Mouse (Mus musculus): ENCODE measurements around the gene Ikzf3. TPM values are rescaled to one million over a fixed set of nuclear protein-coding genes. Genes with fewer than 3 reads are reported as not detected.

Gene Ikzf3
- total RNA-seq, 2 experiments from 2014 or later, result 0.52 TPM; not detected in 1

- no peak for DNase-seq (ENCODE audit: extremely low spot score in 1 of 2, low spot score in 1 of 2)
These were observed 90.3 kb downstream of the Ikzf3 start for GRCm38 (mm10) chr11:98455484-98455883.

DNA sequence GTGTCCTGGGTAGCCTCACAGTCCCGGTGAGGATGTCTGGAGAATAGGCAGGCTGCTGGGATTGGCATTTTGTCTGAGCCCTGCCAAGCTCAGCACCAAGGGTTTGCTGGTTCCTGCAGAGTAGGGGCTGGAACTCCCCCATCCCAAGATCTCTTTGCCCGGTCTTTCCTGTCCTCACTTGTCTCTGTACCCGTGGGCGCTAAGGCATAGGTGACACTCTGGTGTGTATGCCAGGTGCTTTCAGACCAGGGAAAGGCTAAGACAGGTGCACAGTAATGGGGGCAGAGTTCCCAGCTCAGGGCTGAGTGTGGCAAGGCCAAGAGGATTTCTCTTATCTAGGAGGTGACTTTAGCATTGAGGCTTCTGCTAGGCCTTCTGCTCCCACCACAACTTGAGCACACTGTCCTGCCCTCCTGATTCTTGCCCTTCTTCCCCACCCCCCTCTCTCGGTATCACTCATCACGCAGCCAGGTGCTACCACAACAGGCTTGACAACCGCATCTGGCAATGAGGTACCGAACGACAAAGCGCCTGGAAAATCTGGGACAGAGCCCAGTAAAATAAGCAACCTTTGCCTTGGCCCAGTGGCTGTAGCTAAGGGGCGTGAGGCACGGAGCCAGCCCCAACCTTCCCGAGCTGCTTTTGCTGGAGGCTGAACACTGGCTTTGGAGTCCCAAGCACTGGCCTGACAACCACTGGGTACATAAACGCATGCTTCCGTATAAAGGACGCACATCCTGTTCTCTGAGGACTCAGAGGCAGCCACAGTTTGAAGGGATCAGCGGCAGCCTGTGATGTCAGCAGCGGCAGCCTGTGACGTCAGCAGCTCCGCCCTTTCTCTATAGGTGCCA is 95.7 kb downstream of the Ikzf3 start:
- DNase-seq (ENCODE audit: extremely low spot score in 1 of 2, low spot score in 1 of 2), result no peak

- no peak for DNase-seq (ENCODE audit: extremely low spot score in 1 of 2, low spot score in 1 of 2)
These were observed 96.4 kb downstream of the Ikzf3 start for GRCm38 (mm10) chr11:98449419-98449818.

DNA sequence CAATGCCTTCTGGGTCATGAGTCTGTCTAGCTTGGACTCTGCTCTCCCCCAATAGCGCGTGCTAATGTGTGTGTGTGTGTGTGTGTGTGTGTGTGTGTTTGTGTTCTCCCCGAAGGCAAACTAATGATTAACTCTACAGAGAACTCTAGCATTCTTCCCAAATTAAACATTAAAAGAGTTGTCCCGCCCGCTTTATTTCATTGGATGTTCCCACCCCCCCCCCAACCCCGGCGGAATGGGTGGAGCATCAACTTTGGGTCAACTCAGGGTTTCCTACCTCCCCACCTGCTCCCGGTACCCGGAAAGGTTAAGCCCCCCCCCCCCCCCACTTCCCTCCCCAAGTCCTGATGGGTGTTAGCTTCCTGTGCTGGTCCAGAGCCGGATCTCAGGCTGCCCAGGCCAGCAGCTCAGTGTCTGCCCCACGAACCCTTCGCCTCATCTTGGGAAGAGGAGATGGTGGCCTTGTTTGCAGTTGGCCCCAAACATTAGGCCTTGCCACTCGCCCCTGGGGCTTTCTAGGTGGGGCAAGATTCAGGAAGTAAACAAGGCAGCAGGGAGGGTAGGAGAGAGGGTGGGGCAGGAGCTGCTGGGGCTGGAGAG is 97.5 kb downstream of the Ikzf3 start:
- DNase-seq (ENCODE audit: extremely low spot score in 1 of 2, low spot score in 1 of 2), result no peak

DNA sequence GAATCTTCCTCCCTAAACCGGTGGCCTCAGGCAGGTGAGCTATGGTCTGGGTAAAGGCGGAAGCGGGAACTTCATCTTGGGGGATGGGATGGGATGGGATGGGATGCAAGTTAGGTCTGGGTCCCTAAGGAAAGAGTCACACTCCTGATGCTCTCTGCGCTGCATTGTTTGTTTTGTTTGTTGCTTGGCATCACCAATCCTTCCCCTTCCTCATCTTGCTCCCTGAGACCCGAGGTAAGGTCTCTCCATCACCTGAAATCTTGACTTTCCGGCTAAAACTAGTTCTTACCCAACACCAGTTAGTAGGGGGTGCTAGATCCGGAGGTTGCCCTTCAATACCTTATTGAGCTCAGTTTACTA is 98.4 kb downstream of the Ikzf3 start:
- no peak for DNase-seq (ENCODE audit: extremely low spot score in 1 of 2, low spot score in 1 of 2)

- DNase-seq (ENCODE audit: extremely low spot score in 1 of 2, low spot score in 1 of 2), result no peak
These were observed 99.0 kb downstream of the Ikzf3 start for GRCm38 (mm10) chr11:98446562-98447474.

GRCm38 (mm10) chr11:98446213-98446561 is 99.6 kb downstream of the Ikzf3 start, which contains the start of gene Grb7:
Gene Grb7 (plus strand): TSS chr11:98446394.
- DNase-seq (ENCODE audit: extremely low spot score in 1 of 2, low spot score in 1 of 2), result no peak

GRCm38 (mm10) chr11:98445679-98446078 is 100.2 kb downstream of the Ikzf3 start:
- DNase-seq (ENCODE audit: extremely low spot score in 1 of 2, low spot score in 1 of 2), result no peak

DNA sequence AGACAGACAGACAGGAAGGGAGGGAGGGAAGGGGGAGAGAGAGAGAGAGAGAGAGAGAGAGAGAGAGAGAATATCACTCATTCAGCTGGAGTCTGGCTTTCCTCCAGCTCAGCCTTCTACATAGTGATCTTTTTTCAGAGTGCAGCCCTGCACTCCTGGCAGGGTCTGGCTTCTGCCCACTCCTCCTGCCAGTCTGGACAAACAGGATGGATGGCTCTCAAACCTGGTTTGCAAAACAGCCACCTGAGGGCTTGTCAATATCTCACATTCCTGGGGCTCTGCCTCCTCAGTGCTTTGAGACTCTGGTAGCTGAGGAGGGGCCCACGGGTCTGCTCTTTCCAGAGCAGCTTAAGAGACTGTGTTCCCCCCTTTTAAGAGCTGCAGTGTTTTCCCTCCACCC is 100.6 kb downstream of the Ikzf3 start:
- no peak for DNase-seq (ENCODE audit: extremely low spot score in 1 of 2, low spot score in 1 of 2)

DNA sequence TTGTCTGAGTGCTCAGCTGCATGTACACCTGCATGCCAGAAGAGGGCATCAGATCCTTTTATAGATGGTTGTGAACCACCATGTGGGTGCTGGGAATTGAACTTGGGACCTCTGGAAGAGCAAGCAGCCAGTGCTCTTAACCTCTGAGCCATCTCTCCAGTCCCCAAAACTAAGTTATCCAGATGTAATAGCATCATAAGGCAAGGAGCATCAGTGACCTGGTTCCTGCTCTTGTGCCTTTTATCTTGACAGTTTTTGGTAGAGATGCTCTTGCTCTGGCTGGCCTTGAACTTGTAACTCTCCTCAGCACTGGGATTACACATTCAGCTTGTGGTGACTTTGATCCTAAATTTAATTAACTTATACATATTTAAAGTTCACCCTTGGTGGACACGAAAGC is 102.1 kb downstream of the Ikzf3 start:
- no peak for DNase-seq (ENCODE audit: extremely low spot score in 1 of 2, low spot score in 1 of 2)

GRCm38 (mm10) chr11:98438331-98439158 is 107.3 kb downstream of the Ikzf3 start, which contains the start of gene Mien1:
Gene Mien1 (minus strand): TSS chr11:98438991.
- peak; percentile 97 to 98 for DNase-seq (ENCODE audit: extremely low spot score in 1 of 2, low spot score in 1 of 2)

- DNase-seq (ENCODE audit: extremely low spot score in 1 of 2, low spot score in 1 of 2), result no peak
These were observed 108.4 kb downstream of the Ikzf3 start for GRCm38 (mm10) chr11:98437441-98437840.

GRCm38 (mm10) chr11:98435723-98436122 is 110.1 kb downstream of the Ikzf3 start:
- DNase-seq (ENCODE audit: extremely low spot score in 1 of 2, low spot score in 1 of 2), result no peak

GRCm38 (mm10) chr11:98431743-98432502 is 113.9 kb downstream of the Ikzf3 start:
- DNase-seq (ENCODE audit: extremely low spot score in 1 of 2, low spot score in 1 of 2), result no peak

GRCm38 (mm10) chr11:98428436-98428835 is 117.4 kb downstream of the Ikzf3 start:
- no peak for DNase-seq (ENCODE audit: extremely low spot score in 1 of 2, low spot score in 1 of 2)

DNA sequence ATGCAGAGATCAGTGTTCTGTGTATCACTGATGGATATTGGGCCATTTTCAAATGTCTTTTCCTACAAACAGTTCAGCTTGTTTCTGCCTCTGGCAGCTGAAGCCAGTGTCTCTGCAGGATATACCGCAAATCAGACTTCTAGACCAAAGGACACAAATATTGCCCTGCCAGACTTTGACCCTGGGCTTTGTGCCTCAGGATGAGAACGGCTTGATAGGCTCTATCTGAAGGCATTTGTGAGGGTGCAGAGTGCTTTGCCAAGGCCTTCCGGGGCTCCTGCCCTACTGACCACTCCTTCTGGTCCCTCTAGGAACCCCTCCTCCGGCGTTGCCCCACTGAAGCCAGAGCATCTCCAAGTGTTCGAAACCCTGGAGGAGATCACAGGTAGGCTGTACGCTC is 119.2 kb downstream of the Ikzf3 start:
- DNase-seq (ENCODE audit: extremely low spot score in 1 of 2, low spot score in 1 of 2), result no peak

GRCm38 (mm10) chr11:98418939-98419547 is 126.8 kb downstream of the Ikzf3 start:
- no peak for DNase-seq (ENCODE audit: extremely low spot score in 1 of 2, low spot score in 1 of 2)

DNA sequence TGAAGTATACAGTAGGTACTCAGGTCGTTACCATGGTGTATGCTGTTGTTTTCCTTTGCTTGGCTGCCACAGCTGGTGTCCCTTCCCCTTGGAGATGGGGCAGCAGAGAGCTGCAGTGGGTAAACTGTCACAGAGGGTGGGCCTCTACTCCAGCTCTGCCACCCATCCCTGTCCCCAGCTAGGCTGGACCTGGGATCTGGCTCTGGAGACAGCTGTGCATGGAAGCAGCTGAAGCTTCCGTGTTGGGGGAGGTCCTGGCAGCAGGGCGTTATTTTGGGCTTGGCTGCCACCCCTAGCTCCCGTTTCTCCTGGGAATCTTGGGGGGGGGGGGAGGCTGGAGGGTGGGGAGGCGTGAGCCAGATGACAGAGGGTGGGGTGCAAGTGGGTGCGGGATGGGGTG is 127.6 kb downstream of the Ikzf3 start:
- DNase-seq (ENCODE audit: extremely low spot score in 1 of 2, low spot score in 1 of 2), result no peak

DNA sequence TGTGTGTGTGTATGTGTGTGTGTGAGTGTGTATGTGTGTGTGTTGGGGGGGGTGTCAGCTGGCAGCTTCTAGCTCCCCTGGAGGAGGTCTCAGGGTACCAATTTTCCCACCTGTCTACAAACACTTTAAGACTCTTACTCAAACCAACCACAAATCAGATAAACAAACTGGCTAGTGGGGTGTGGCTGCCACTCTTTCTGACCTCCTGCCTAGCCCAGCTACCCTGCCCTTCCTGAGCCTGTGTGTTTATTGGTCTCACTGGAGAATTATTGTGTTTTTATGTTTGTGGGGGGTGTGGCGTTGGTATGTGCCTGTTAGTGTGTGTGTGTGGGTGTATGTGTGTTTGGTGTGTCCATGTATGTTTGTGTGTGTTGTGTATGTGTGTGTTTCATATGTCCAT is 128.8 kb downstream of the Ikzf3 start:
- DNase-seq (ENCODE audit: extremely low spot score in 1 of 2, low spot score in 1 of 2), result no peak
